Mouse (Mus musculus) CH12.LX (cell line): ENCODE measurements around the gene Gm20422.

Source experiments
- CTCF ChIP-seq, 2 experiments: IDR thresholded peaks in 1 of 2; conservative IDR thresholded peaks in 1 of 2; 2 replicates each; pipeline ENCODE4 v1.5.1; 2011 to 2012; ENCODE audit warnings: low read depth in 2 of 2, low read length in 2 of 2, improper control_type of control experiment in 1 of 2, inconsistent platforms in 1 of 2, mild to moderate bottlenecking in 1 of 2, moderate library complexity in 1 of 2
- ETS1 ChIP-seq: conservative IDR thresholded peaks from 2 replicates; pipeline ENCODE4 v1.6.1; 2012; ENCODE audit warnings: low read depth, mild to moderate bottlenecking, inconsistent platforms, low read length, improper control_type of control experiment, moderate library complexity
- POLR2A ChIP-seq: IDR thresholded peaks from 2 replicates; pipeline ENCODE4 v1.6.1; 2011; ENCODE audit warnings: low read depth, mild to moderate bottlenecking, improper control_type of control experiment, low read length

- TF ChIP-seq POLR2A, result no peak
- no peak for TF ChIP-seq CTCF (conservative IDR thresholded peaks at IDR 0.05 in 1 of 2, IDR thresholded peaks at IDR 0.05 in 1 of 2; ENCODE audit: low read depth in 2 of 2, low read length in 2 of 2)
- no peak for TF ChIP-seq ETS1
Observed at GRCm38 (mm10) chr8:69814881-69815280, 40.2 kb upstream of the Gm20422 start.
